In genomic region chr1:152051858-152052257, GRCm38 (mm10) we compare ENCODE assay signal across 14 mouse cellular contexts. TPM values are rescaled to one million over a fixed set of nuclear protein-coding genes. Genes with fewer than 3 reads are reported as not detected.
A peak's percentile ranks its signal among the peaks of the same experiment; 100 is the strongest.
DNase-seq lines count a peak whose midpoint lies in the region; ATAC-seq and TF ChIP-seq lines count a peak whose summit lies in the region.
"Had no signal": no experiment of that assay in that cellular context is flagged by ENCODE, and none has a peak within 500 bp of the region (broad histone marks: within the 10 kb centered on the region; RNA-seq: fewer than 3 reads in every experiment).

No protein-coding gene starts in this region.

- no peak overlapping the region for H3K4me3 ChIP-seq in kidney, adult 2 months (ENCODE audit: insufficient read depth, low read depth, low read length)
- no peak overlapping the region for H3K4me3 ChIP-seq in kidney, embryonic 16.5 days (ENCODE audit: low read length)
- H3K4me3 ChIP-seq: midbrain, embryonic 12.5 days; neural tube, embryonic 12.5 days had no signal

- 0 out of 2 replicates have a peak overlapping the region, but pooled peaks have one; percentile 8 for H3K27ac ChIP-seq in kidney, adult 2 months (ENCODE audit: insufficient read depth, low read depth, low read length)
- H3K27ac ChIP-seq in kidney, embryonic 16.5 days (ENCODE audit: low read length) = no peak overlapping the region
- H3K27ac ChIP-seq: midbrain, embryonic 12.5 days; neural tube, embryonic 12.5 days had no signal

- no peaks in the 10 kb centered on the region for H3K4me1 ChIP-seq in kidney, adult 2 months (ENCODE audit: control insufficient read depth, insufficient read depth, low read length)
- peaks cover 18% of the 10 kb centered on the region for H3K4me1 ChIP-seq in kidney, embryonic 16.5 days (ENCODE audit: insufficient read depth, low read length)

- no peak for TF ChIP-seq POLR2A in kidney, adult 2 months (IDR thresholded peaks at IDR 0.05; ENCODE audit: low read depth, low read length)

- no peaks in the 10 kb centered on the region for H3K36me3 ChIP-seq in kidney, adult 2 months (ENCODE audit: control insufficient read depth, insufficient read depth, low read length)
- no peaks in the 10 kb centered on the region for H3K36me3 ChIP-seq in kidney, embryonic 16.5 days (ENCODE audit: insufficient read depth, low read length)
- H3K36me3 ChIP-seq: midbrain, embryonic 12.5 days; neural tube, embryonic 12.5 days had no signal

- no peak overlapping the region for H3K4me2 ChIP-seq in kidney, embryonic 16.5 days (replicated peaks; ENCODE audit: low read depth, low read length)
- H3K4me2 ChIP-seq: midbrain, embryonic 12.5 days; neural tube, embryonic 12.5 days had no signal

- DNase-seq in kidney, adult 2 months = peak; percentile 57
- peak; percentile 77 for DNase-seq in adrenal gland, postnatal 10 days
- DNase-seq in kidney, postnatal 25 days = peak; percentile 26 to 72
- DNase-seq in ovary, postnatal 14 days (ENCODE audit: low spot score) = peak; percentile 21
- DNase-seq in thymus, postnatal 4 days = no peak
- no peak for DNase-seq in right cerebral cortex, adult 18-20 months
- no peak for DNase-seq in layer of hippocampus, adult 9-10 months (ENCODE audit: low spot score)
- DNase-seq: cerebellum, postnatal 25 days; right cerebral cortex, postnatal 14 days; thymus, adult 18-20 months had no signal

- H3K27me3 ChIP-seq in kidney, adult 2 months (replicated peaks; ENCODE audit: control insufficient read depth, insufficient read depth, low read length) = no peaks in the 10 kb centered on the region
- no peaks in the 10 kb centered on the region for H3K27me3 ChIP-seq in kidney, embryonic 16.5 days (ENCODE audit: insufficient read depth, low read length)
- H3K27me3 ChIP-seq: CH12.LX; midbrain, embryonic 12.5 days; neural tube, embryonic 12.5 days had no signal

- H3K9me3 ChIP-seq in kidney, embryonic 16.5 days (ENCODE audit: low read length) = no peaks in the 10 kb centered on the region
- H3K9me3 ChIP-seq: midbrain, embryonic 12.5 days; neural tube, embryonic 12.5 days had no signal

- 50% methylated on average over 9 of the region's 9 CpGs for WGBS in kidney, adult 2 months
- 49% methylated on average over 9 of the region's 9 CpGs for WGBS in kidney, embryonic 16.5 days

- TF ChIP-seq CTCF in kidney, adult 2 months (conservative IDR thresholded peaks at IDR 0.05; ENCODE audit: insufficient read depth, insufficient read length, low read depth, low read length) = no peak

- H3K9ac ChIP-seq in kidney, embryonic 16.5 days (replicated peaks; ENCODE audit: low read length) = no peak overlapping the region
- H3K9ac ChIP-seq: midbrain, embryonic 12.5 days; neural tube, embryonic 12.5 days had no signal

- ATAC-seq in kidney, embryonic 16.5 days (ENCODE audit: low FRiP score, low TSS enrichment) = no peak

RNA-seq across cellular contexts. Expression of gene 1700025G04Rik, which starts 38.1 kb away (rescaled TPM):
- 1.2 and 2.2 TPM in 2 replicates for polyA plus RNA-seq in kidney, adult 2 months (2012; rRNA removed)
- polyA plus RNA-seq in kidney, embryonic 16.5 days (2015; fragmentation: Nextera tagmentation; extraction: Ambion mirVana) = 13.7 and 15.4 TPM in 2 replicates
- total RNA-seq in adrenal gland, postnatal 10 days (2021) = 10 to 100 TPM; 58.3 to 68.1 TPM

Comparison
In these comparisons a context has a peak if more than half of its experiments do, and no peak if none do; other contexts are left out.
1. DNase-seq: peak in kidney, adult 2 months (single experiment), adrenal gland, postnatal 10 days (single experiment), kidney, postnatal 25 days (2 of 2) and ovary, postnatal 14 days (single experiment); none in thymus, postnatal 4 days (single experiment), right cerebral cortex, adult 18-20 months (single experiment) and layer of hippocampus, adult 9-10 months (single experiment).